Mouse (Mus musculus) myocyte (in vitro differentiated cells): ENCODE measurements at regions not wholly inside any gene's neighbourhood (a gene's known extent, or its start where the extent isn't known, plus 50 kb on each side); places are given as distances from the start of the nearest gene placed in this dataset.

Experiments used
- MYOD1 ChIP-seq, 3 experiments: IDR thresholded peaks; one replicate each; pipeline ENCODE4 v1.6.1; 2011; ENCODE audit warnings: control low read depth in 2 of 3, low read depth in 2 of 3, mild to moderate bottlenecking in 2 of 3, moderate library complexity in 1 of 3; ENCODE audit not compliant: insufficient read length in 2 of 3, control insufficient read depth in 1 of 3
- POLR2A ChIP-seq: IDR thresholded peaks from one replicate; pipeline ENCODE4 v1.6.1; 2011; ENCODE audit warnings: low read depth, mild to moderate bottlenecking, control low read depth, moderate library complexity; ENCODE audit not compliant: insufficient read length

- TF ChIP-seq POLR2A (no peak), MYOD1 (IDR thresholded peaks at IDR 0.05; ENCODE audit: control insufficient read depth in 1 of 3, insufficient read length in 2 of 3, low read depth in 2 of 3) (peak in 1 of 3 experiments; percentile 35)
Observed at GRCm38 (mm10) chr17:9760706-9761059, 91.2 kb upstream of the Pabpc6 start.
